Mouse (Mus musculus): Measurements from ENCODE around the gene Atxn7l1.

DNA sequence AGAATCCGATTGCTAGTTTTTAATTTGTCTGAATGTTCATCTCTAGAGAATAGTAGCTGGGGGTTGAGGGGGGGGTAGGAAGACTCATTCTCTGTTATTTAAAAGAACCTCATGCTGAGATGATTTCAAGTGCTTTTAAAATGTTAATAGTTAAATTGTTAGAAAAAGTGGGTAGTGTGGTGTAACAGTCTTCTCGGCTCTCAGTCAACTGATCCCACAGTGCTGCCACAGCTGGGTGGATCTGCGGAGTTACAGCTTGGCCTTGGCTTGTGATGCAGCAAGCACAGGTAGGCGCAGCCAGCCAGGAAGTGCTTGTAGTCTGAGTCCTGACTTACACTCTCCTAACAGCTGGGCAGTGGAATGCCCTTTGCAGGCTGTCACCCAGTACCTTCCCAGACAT is 125.7 kb downstream of the Atxn7l1 start:
- no peak for TF ChIP-seq POLR2A (IDR thresholded peaks at IDR 0.05; ENCODE audit: borderline replicate concordance, extremely low read depth, low read depth, low read length)
- no peak for TF ChIP-seq CTCF (IDR thresholded peaks at IDR 0.05; ENCODE audit: insufficient read depth, low read length)

Data from lung, adult 2 months (tissue).